Mouse (Mus musculus): ENCODE measurements at regions not wholly inside any gene's neighbourhood (a gene's known extent, or its start where the extent isn't known, plus 50 kb on each side); places are given as distances from the start of the nearest gene placed in this dataset.

GRCm38 (mm10) chr7:130091942-130092341 lies 428.2 kb downstream of the Ate1 start:
- no peak for DNase-seq

GRCm38 (mm10) chr7:130095141-130095540 lies 425.0 kb downstream of the Ate1 start:
- DNase-seq: no peak

GRCm38 (mm10) chr7:130098606-130099005 lies 421.6 kb downstream of the Ate1 start:
- no peak for DNase-seq

GRCm38 (mm10) chr7:130102671-130103070 lies 417.5 kb downstream of the Ate1 start:
- DNase-seq: no peak

GRCm38 (mm10) chr7:130106961-130107360 lies 413.2 kb downstream of the Ate1 start:
- no peak for DNase-seq

GRCm38 (mm10) chr7:130108362-130108761 lies 411.8 kb downstream of the Ate1 start:
- no peak for DNase-seq

All from cerebellum, postnatal 14 days (tissue).